Mouse (Mus musculus) forebrain, embryonic 15.5 days (tissue): Measurements from ENCODE around the gene Ung. TPM values are rescaled to one million over a fixed set of nuclear protein-coding genes. Genes with fewer than 3 reads are reported as not detected.

Experiments used
- ATAC-seq: fragments of 200-750 bp; cut with Nextera tagmentation; replicated peaks from 2 replicates; pipeline ENCODE4 v1.8.0; 2017; ENCODE audit warnings: mild to moderate bottlenecking, moderate TSS enrichment, moderate library complexity
- H3K27ac ChIP-seq: fragments of 300-500 bp; sonication (generic); replicated peaks from 2 replicates; pipeline ENCODE4 v1.5.1; 2015; ENCODE audit warnings: mild to moderate bottlenecking, inconsistent platforms
- H3K27me3 ChIP-seq: fragments of 300-500 bp; sonication (generic); 2 replicates; pipeline ENCODE4 v1.6.1; 2015; ENCODE audit warnings: inconsistent platforms
- H3K36me3 ChIP-seq: fragments of 300-500 bp; sonication (generic); 2 replicates; pipeline ENCODE4 v1.6.1; 2015; ENCODE audit warnings: mild to moderate bottlenecking, inconsistent platforms
- H3K4me1 ChIP-seq: fragments of 300-500 bp; sonication (generic); 2 replicates; pipeline ENCODE4 v1.6.1; 2015; ENCODE audit warnings: inconsistent platforms
- H3K4me2 ChIP-seq: fragments of 300-500 bp; sonication (generic); replicated peaks from 2 replicates; pipeline ENCODE4 v1.6.1; 2015; ENCODE audit warnings: mild to moderate bottlenecking, inconsistent platforms
- H3K4me3 ChIP-seq: fragments of 300-500 bp; sonication (generic); 2 replicates; pipeline ENCODE4 v1.5.1; 2015; ENCODE audit warnings: mild to moderate bottlenecking, inconsistent platforms
- H3K9ac ChIP-seq: fragments of 300-500 bp; sonication (generic); replicated peaks from 2 replicates; pipeline ENCODE4 v1.6.1; 2015; ENCODE audit warnings: mild to moderate bottlenecking, inconsistent platforms
- H3K9me3 ChIP-seq: fragments of 300-500 bp; sonication (generic); 2 replicates; pipeline ENCODE4 v1.6.1; 2016; ENCODE audit warnings: inconsistent platforms
- WGBS: fragments of 180-500 bp; shearing (Covaris S2); methylation state at CpG from one replicate; pipeline ENCODE4 v1.1.7; 2015; ENCODE audit warnings: mixed read lengths; 5-methylcytosine and 5-hydroxymethylcytosine counted together
- polyA plus RNA-seq: library from polyadenylated mRNA; unstranded; fragments of >200 nt; fragmentation: Nextera tagmentation; extraction: Ambion mirVana; gene quantifications from 2 replicates; pipeline ENCODE4 v1.2.1, GENCODE M21; 2015

The Ung gene
- polyA plus RNA-seq, 1 experiment from 2014 or later = 22.7 TPM

GRCm38 (mm10) chr5:114157236-114157635 is 27.1 kb downstream of the Ung start:
- no peak for ATAC-seq

DNA sequence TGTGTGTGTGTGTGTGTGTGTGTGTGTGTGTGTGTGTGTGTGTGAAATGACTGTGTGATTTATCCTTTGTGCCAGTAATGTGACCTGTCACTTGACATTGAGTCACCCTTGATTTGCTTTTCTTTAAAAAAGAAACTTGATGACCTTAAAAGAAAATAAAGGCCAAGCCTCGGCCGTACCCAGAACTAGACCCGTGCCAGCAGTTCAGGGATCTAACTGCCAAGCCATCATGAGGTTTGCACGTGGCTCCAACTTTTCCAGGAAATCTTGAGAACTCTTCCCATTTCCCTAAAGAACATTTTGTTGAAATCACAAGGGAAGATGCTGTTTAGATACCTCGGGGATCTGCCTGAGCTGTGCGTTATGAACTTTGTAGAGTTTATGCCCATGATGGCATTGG is 31.2 kb downstream of the Ung start:
- no peak overlapping the region for H3K4me3 ChIP-seq
- no peaks in the 10 kb centered on the region for H3K9me3 ChIP-seq
- H3K4me2 ChIP-seq = no peak overlapping the region
- no peak overlapping the region for H3K9ac ChIP-seq
- H3K36me3 ChIP-seq = no peaks in the 10 kb centered on the region
- WGBS = 83% methylated on average over 6 of the region's 6 CpGs
- H3K27me3 ChIP-seq = no peaks in the 10 kb centered on the region
- no peak overlapping the region for H3K27ac ChIP-seq
- ATAC-seq = no peak
- no peaks in the 10 kb centered on the region; the same call in 1 of the 2 replicates for H3K4me1 ChIP-seq

More at GRCm38 (mm10) chr5:114157236-114157635, 27.1 kb downstream of the Ung start:
- Histone ChIP-seq H3K4me1 (no peaks in the 10 kb centered on the region), H3K27me3 (no peaks in the 10 kb centered on the region), H3K4me3 (no peak overlapping the region), H3K4me2 (no peak overlapping the region), H3K9ac (no peak overlapping the region), H3K9me3 (no peaks in the 10 kb centered on the region), H3K36me3 (no peaks in the 10 kb centered on the region), H3K27ac (no peak overlapping the region)
- WGBS = 53% methylated on average over 7 of the region's 7 CpGs

DNA sequence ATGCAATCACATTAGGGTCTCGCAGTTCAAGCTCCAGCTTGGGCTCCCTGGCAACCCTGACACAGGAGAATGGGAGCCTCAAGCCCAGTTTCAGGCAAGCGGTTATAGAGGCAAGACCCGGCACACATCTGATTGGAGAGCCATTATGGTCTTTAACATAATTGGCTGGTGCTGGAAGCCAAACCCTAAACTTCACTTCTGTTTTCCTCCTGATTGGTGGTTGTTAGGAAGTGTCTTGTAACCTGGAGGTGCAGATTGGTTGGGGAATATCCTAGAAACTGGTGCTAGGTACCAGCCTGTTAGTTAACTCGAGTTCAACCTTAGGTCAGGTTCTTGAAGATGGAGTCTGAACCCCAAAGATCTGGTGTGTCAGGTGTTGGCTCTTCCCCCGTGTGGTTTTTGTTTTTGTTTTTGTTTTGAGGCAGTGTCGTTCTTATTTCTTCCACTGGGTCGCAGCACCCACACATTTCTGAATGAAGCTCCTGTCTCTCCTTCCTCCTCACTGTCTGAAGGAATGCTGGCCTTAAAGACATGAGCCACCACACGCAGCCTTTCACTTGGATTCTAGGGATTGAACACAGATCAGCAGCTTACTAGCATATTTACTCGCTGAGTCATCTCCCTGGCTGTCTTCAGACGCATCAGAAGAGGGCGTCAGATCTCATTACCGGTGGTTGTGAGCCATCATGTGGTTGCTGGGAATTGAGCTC is 32.1 kb downstream of the Ung start:
- no peaks in the 10 kb centered on the region for H3K27me3 ChIP-seq
- H3K4me3 ChIP-seq = no peak overlapping the region
- no peaks in the 10 kb centered on the region; the same call in 1 of the 2 replicates for H3K4me1 ChIP-seq
- no peaks in the 10 kb centered on the region for H3K36me3 ChIP-seq
- no peak for ATAC-seq
- no peak overlapping the region for H3K27ac ChIP-seq
- H3K4me2 ChIP-seq = no peak overlapping the region
- WGBS = 56% methylated on average over 12 of the region's 12 CpGs
- H3K9me3 ChIP-seq = no peaks in the 10 kb centered on the region
- no peak overlapping the region for H3K9ac ChIP-seq

- Histone ChIP-seq H3K4me1 (no peaks in the 10 kb centered on the region; the same call in 1 of the 2 replicates), H3K9ac (no peak overlapping the region), H3K27ac (peak overlapping the region; percentile 43; the same call in 1 of the 2 replicates), H3K4me2 (no peak overlapping the region), H3K27me3 (no peaks in the 10 kb centered on the region), H3K9me3 (no peaks in the 10 kb centered on the region), H3K36me3 (no peaks in the 10 kb centered on the region), H3K4me3 (no peak overlapping the region)
- WGBS = 70% methylated on average over 6 of the region's 6 CpGs
- no peak for ATAC-seq
Observed at GRCm38 (mm10) chr5:114163117-114163696, 33.0 kb downstream of the Ung start.

DNA sequence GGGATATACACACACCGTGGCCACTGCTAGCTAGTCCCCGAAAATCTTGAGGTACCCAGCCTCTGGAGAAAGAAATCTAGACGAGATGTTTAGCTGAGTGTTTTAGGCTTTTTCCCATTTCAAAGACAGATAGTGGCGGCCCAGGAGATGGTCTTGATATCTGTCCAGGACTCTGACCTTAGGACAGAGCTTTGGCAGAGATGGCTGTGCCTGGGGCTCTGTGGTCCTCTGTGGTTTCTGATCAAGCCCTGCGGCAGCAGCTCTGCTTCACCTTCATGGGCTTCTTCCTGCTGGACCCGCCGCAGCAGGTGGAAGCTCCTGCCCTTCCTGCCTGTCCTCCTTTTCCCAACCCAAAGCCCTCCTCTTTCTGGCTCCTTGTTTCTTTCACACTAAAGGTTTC is 40.2 kb downstream of the Ung start:
- WGBS = 89% methylated on average over 7 of the region's 7 CpGs
- peaks cover 5% of the 10 kb centered on the region; the same call in 1 of the 2 replicates for H3K27me3 ChIP-seq
- ATAC-seq = no peak

DNA sequence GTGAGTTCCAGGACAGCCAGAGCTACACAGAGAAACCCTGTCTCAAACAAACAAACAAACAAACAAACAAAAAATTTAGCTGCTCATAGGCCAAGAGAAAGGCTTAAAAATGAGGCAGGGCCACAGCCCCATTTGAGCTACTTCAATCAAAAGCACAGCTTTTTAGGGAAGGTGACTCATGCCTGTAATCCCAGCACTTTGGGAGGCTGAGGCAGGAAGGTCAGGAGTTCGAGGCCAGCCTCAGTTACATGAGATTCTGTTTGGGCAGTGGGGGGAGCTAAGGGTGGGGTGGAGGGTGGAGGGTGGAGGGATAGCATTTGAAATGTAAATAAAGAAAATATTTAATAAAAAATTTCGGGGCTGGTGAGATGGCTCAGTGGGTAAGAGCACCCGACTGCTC is 42.8 kb downstream of the Ung start:
- Histone ChIP-seq H3K4me2 (no peak overlapping the region), H3K27ac (no peak overlapping the region), H3K9me3 (no peaks in the 10 kb centered on the region), H3K9ac (no peak overlapping the region), H3K36me3 (no peaks in the 10 kb centered on the region), H3K4me3 (no peak overlapping the region), H3K27me3 (peaks cover 12% of the 10 kb centered on the region), H3K4me1 (peaks cover 15% of the 10 kb centered on the region)
- ATAC-seq = no peak
- WGBS = 91% methylated on average over 3 of the region's 3 CpGs

More for the DNA sequence above, 40.2 kb downstream of the Ung start:
- Histone ChIP-seq H3K4me1 (peaks cover 4% of the 10 kb centered on the region; the same call in 1 of the 2 replicates), H3K4me2 (no peak overlapping the region), H3K36me3 (no peaks in the 10 kb centered on the region), H3K4me3 (no peak overlapping the region), H3K27ac (no peak overlapping the region), H3K9ac (no peak overlapping the region), H3K9me3 (no peaks in the 10 kb centered on the region)

DNA sequence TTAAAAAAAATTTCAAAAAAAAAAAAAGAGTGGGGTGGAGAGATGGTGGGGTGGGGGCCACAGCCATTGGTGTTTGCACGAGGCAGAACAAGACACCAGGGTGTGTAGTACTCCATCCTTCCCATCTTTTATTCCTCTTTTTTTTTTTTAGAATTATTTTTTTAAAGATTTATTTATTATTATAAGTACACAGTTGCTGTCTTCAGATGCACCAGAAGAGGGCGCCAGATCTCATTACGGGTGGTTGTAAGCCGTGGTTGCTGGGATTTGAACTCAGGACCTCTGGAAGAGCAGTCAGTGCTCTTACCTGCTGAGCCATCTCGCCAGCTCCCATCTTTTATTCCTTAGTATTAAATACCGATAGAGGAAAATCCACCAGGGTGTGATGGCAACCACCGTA is 43.3 kb downstream of the Ung start:
- WGBS = 78% methylated on average over 7 of the region's 7 CpGs
- ATAC-seq = no peak
- Histone ChIP-seq H3K36me3 (no peaks in the 10 kb centered on the region), H3K9me3 (no peaks in the 10 kb centered on the region), H3K27me3 (peaks cover 12% of the 10 kb centered on the region), H3K27ac (no peak overlapping the region), H3K4me1 (peaks cover 15% of the 10 kb centered on the region), H3K4me2 (no peak overlapping the region), H3K9ac (no peak overlapping the region), H3K4me3 (no peak overlapping the region)

DNA sequence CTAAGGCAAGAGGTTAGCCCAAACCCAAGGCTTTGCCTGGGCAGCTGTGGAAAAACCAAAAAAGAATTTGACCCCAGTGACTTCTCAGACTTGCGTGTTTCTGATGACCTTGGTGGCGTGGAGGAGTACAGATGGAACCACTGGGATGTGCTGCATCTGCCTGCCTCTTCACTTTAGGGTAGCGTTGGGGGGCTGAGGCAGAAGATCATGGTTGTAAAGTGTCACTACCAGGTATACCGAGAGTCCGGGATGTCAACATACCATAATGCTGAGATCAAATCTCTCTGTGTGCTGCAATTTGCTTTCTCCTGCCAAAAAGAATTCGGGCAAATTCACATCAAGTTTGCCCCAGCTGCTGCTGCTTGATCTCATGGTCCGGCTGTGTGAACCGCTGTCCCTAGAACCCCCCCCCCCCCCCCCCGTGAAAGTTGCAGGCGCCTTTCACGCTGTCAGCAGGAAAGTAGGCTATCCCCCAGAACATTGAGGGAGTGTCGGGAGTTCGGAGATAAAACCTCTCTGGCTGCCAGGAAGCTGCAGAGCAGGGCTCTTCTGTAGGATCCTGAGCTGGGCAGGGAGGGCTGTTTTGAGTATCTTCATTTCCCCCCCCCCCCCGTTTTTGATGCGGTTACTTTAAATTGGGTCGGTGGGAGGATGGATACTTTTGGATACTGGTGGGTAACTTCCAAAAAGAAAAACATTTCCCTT is 43.8 kb downstream of the Ung start:
- WGBS = 34% methylated on average over 16 of the region's 16 CpGs
- no peak overlapping the region for H3K27ac ChIP-seq
- H3K27me3 ChIP-seq = peaks cover 12% of the 10 kb centered on the region
- no peaks in the 10 kb centered on the region for H3K36me3 ChIP-seq
- no peak overlapping the region for H3K9ac ChIP-seq
- ATAC-seq = no peak
- no peak overlapping the region for H3K4me3 ChIP-seq
- no peak overlapping the region for H3K4me2 ChIP-seq
- H3K9me3 ChIP-seq = no peaks in the 10 kb centered on the region
- H3K4me1 ChIP-seq = peaks cover 15% of the 10 kb centered on the region

GRCm38 (mm10) chr5:114174639-114175038 is 44.5 kb downstream of the Ung start:
- Histone ChIP-seq H3K27ac (no peak overlapping the region), H3K9ac (no peak overlapping the region), H3K27me3 (peaks cover 12% of the 10 kb centered on the region), H3K4me1 (peaks cover 15% of the 10 kb centered on the region), H3K36me3 (no peaks in the 10 kb centered on the region), H3K4me2 (no peak overlapping the region), H3K9me3 (no peaks in the 10 kb centered on the region), H3K4me3 (no peak overlapping the region)
- 11% methylated on average over 16 of the region's 16 CpGs for WGBS
- ATAC-seq = no peak

GRCm38 (mm10) chr5:114175596-114176171 is 45.5 kb downstream of the Ung start:
- H3K9me3 ChIP-seq = no peaks in the 10 kb centered on the region
- peak; percentile 64 for ATAC-seq
- WGBS = under 1% methylated on average over 26 of the region's 26 CpGs

DNA sequence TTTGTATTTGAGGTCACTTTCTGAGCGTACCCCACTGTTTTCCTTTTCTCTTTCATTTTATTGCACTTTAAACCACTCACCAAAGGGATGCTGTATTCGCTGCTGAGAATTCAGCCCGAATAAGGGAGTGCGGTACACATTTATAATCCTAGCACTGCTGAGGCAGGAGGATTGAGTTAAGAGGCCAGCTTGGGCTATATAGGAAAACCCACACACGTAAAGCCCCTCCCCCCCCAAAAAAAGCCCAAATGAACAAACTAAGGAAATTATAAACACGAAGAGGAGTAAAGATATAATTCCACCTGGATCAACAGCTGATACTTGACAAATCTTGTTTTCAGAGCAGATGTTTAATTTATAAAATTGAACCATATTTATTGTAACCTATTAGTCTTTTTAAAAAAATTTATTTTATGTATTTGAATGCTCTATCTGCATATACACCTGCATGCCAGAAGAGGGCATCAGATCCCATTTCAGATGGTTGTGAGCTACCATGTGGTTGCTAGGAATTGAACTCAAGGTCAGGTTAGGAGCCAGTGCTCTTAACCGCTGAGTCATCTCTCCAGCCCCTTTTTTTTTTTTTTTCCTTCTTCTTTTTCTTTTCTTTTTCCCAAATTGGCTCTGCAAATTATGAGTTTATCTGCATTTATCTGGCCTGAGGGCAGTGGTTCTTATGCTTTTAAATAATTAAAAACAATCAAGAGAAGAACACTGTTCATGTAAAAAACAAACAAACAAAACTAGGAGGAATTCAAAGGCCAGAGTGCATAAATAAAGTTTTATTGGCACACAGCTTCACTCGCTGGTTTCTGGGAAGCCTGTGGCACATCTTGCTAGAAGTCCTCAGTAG is 46.6 kb downstream of the Ung start:
- H3K36me3 ChIP-seq = no peaks in the 10 kb centered on the region
- peaks cover 15% of the 10 kb centered on the region for H3K4me1 ChIP-seq
- 61% methylated on average over 8 of the region's 8 CpGs for WGBS
- no peaks in the 10 kb centered on the region for H3K9me3 ChIP-seq
- H3K9ac ChIP-seq = no peak overlapping the region
- H3K4me3 ChIP-seq = no peak overlapping the region
- no peak for ATAC-seq
- H3K27me3 ChIP-seq = peaks cover 12% of the 10 kb centered on the region
- no peak overlapping the region for H3K27ac ChIP-seq
- H3K4me2 ChIP-seq = no peak overlapping the region

More at GRCm38 (mm10) chr5:114175596-114176171, 45.5 kb downstream of the Ung start:
- H3K27ac ChIP-seq = no peak overlapping the region
- H3K9ac ChIP-seq = peak overlapping the region; percentile 24; the same call in 1 of the 2 replicates
- H3K36me3 ChIP-seq = no peaks in the 10 kb centered on the region
- H3K4me1 ChIP-seq = peaks cover 15% of the 10 kb centered on the region
- peak overlapping the region; percentile 36 for H3K4me3 ChIP-seq
- H3K4me2 ChIP-seq = peak overlapping the region; percentile 60
- peaks cover 12% of the 10 kb centered on the region for H3K27me3 ChIP-seq
